Mouse (Mus musculus) gastrocnemius, adult 2 months (tissue): ENCODE results near the gene Uevld. TPM values are rescaled to one million over a fixed set of nuclear protein-coding genes. Genes with fewer than 3 reads are reported as not detected.
"Not testable (repeated sequence)": the region's sequence is repeated elsewhere in the genome, so short reads cannot be mapped to it uniquely, and the experiment has no call there.

Experiments
- DNase-seq: peaks from one replicate; pipeline ENCODE4 v3.0.0; 2022
- H3K27ac ChIP-seq: fragments of 200-600 bp; 2 replicates; pipeline ENCODE4 v1.8.1; 2022; ENCODE audit warnings: mild to moderate bottlenecking
- H3K4me3 ChIP-seq: fragments of 200-600 bp; 2 replicates; pipeline ENCODE4 v1.8.1; 2022; ENCODE audit warnings: mild to moderate bottlenecking, moderate library complexity
- CTCF ChIP-seq: fragments of 200-600 bp; IDR thresholded peaks from 2 replicates; pipeline ENCODE4 v1.8.1; 2022; ENCODE audit warnings: antibody characterized with exemption, mild to moderate bottlenecking, moderate library complexity
- intact Hi-C: fragments of 180-260 bp; cut with DNase I; formaldehyde crosslinking; loops from one replicate; pipeline ENCODE4 v1.15.1; 2025
- total RNA-seq, 2 experiments: library from RNA; stranded (reverse); gene quantifications; 2 replicates each; pipeline ENCODE4 v1.2.3; 2021

Uevld gene
- total RNA-seq, 2 experiments from 2014 or later: 11.2 to 11.9 TPM

- intact Hi-C loops: no loop called here
- H3K4me3 ChIP-seq: no peak overlapping the region
- no peak for TF ChIP-seq CTCF
- DNase-seq: no peak
- no peak overlapping the region for H3K27ac ChIP-seq
These were observed 37.2 kb upstream of the Uevld start for GRCm38 (mm10) chr7:46995558-46995957.

GRCm38 (mm10) chr7:46993079-46993478 is 34.8 kb upstream of the Uevld start:
- intact Hi-C loops: no loop called here

GRCm38 (mm10) chr7:46989387-46989786 is 31.1 kb upstream of the Uevld start:
- intact Hi-C loops, H3K27ac ChIP-seq, H3K4me3 ChIP-seq, DNase-seq: not testable (repeated sequence)

More at GRCm38 (mm10) chr7:46993079-46993478, 34.8 kb upstream of the Uevld start:
- Histone ChIP-seq H3K4me3 (no peak overlapping the region), H3K27ac (no peak overlapping the region)
- no peak for TF ChIP-seq CTCF
- DNase-seq: no peak

GRCm38 (mm10) chr7:46987073-46987472 is 28.7 kb upstream of the Uevld start:
- no peak for TF ChIP-seq CTCF
- DNase-seq: no peak
- no peak overlapping the region for H3K27ac ChIP-seq
- no peak overlapping the region for H3K4me3 ChIP-seq
- intact Hi-C loops: no loop called here

- H3K27ac ChIP-seq: no peak overlapping the region
- no peak for DNase-seq
These were observed 28.3 kb upstream of the Uevld start for GRCm38 (mm10) chr7:46986646-46987045.

GRCm38 (mm10) chr7:46985718-46986505 is 27.6 kb upstream of the Uevld start:
- no peak for DNase-seq
- no peak overlapping the region for H3K4me3 ChIP-seq
- no peak for TF ChIP-seq CTCF
- intact Hi-C loops: no loop called here
- 0 out of 2 replicates have a peak overlapping the region, but pooled peaks have one; percentile 24 for H3K27ac ChIP-seq

More at GRCm38 (mm10) chr7:46986646-46987045, 28.3 kb upstream of the Uevld start:
- H3K4me3 ChIP-seq: no peak overlapping the region
- no peak for TF ChIP-seq CTCF
- intact Hi-C loops: no loop called here

GRCm38 (mm10) chr7:46983280-46983679 is 25.0 kb upstream of the Uevld start, which contains the start of gene Gm9999:
TSS of gene Gm9999 (plus strand) at chr7:46983580.
- no peak within 1 kb of the TSS for H3K27ac ChIP-seq
- no peak for TF ChIP-seq CTCF
- DNase-seq: no peak
- H3K4me3 ChIP-seq: no peak within 1 kb of the TSS
- intact Hi-C loops: no loop called here

GRCm38 (mm10) chr7:46975456-46975855 is 17.1 kb upstream of the Uevld start:
- no peak for DNase-seq
- no peak overlapping the region for H3K4me3 ChIP-seq
- no peak for TF ChIP-seq CTCF
- intact Hi-C loops: no loop called here
- no peak overlapping the region for H3K27ac ChIP-seq

GRCm38 (mm10) chr7:46974648-46975047 is 16.3 kb upstream of the Uevld start:
- TF ChIP-seq CTCF: no peak

GRCm38 (mm10) chr7:46969898-46970297 is 11.6 kb upstream of the Uevld start:
- TF ChIP-seq CTCF: no peak
- H3K4me3 ChIP-seq: no peak overlapping the region
- intact Hi-C loops: no loop called here
- no peak overlapping the region for H3K27ac ChIP-seq
- DNase-seq: no peak

More at GRCm38 (mm10) chr7:46974648-46975047, 16.3 kb upstream of the Uevld start:
- DNase-seq: no peak
- intact Hi-C loops: no loop called here
- Histone ChIP-seq H3K27ac (no peak overlapping the region), H3K4me3 (no peak overlapping the region)

- intact Hi-C loops: loop anchor here (5.0 kb wide), 1 partner anchor 118 kb away; no protein-coding TSS in a partner anchor
- DNase-seq: no peak
- no peak overlapping the region for H3K27ac ChIP-seq
- no peak overlapping the region for H3K4me3 ChIP-seq
- TF ChIP-seq CTCF: no peak
These were observed 5.7 kb upstream of the Uevld start for GRCm38 (mm10) chr7:46964070-46964469.

GRCm38 (mm10) chr7:46962806-46963618 is 4.7 kb upstream of the Uevld start:
- TF ChIP-seq CTCF: peak; percentile 87
- peak; percentile 64 for DNase-seq
- intact Hi-C loops: loop anchor here (1.0 to 5.0 kb wide), 3 partner anchors 52 to 188 kb away; no protein-coding TSS in a partner anchor
- H3K4me3 ChIP-seq: no peak overlapping the region; the same call in 1 of the 2 replicates
- H3K27ac ChIP-seq: peak overlapping the region; percentile 63

GRCm38 (mm10) chr7:46962132-46962531 is 3.8 kb upstream of the Uevld start:
- H3K4me3 ChIP-seq: no peak overlapping the region
- no peak for TF ChIP-seq CTCF
- H3K27ac ChIP-seq: peak overlapping the region; percentile 63; the same call in 1 of the 2 replicates
- intact Hi-C loops: loop anchor here (2.0 to 5.0 kb wide), 2 partner anchors 120 to 189 kb away; no protein-coding TSS in a partner anchor
- peak; percentile 43 for DNase-seq
